Mouse (Mus musculus): ENCODE measurements around the gene Zfp708.

DNA sequence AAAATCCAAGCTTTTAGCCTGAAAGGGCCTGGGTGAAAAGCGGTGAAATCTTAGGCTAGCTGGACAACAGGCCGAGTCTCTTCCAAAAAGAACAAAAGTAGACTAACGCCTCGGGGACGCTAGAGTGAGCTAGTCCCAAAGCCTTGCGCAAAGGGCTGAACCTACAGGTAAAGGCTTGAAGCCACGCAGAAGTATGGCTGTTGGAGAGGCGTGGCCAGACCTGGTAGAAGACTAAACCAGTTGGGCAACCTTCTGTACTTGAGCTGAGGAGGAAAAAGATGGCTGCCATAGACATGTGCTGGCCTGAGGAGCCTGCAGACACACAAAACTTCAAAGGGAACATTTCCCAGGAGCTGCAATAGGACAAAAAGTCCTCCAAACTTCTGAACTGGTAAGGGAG, 32.4 kb downstream of the Zfp708 start:
- TF ChIP-seq CTCF (IDR thresholded peaks at IDR 0.05) = no peak
- TF ChIP-seq EP300 (IDR thresholded peaks at IDR 0.05) = no peak
